Mouse (Mus musculus) lung, embryonic 14.5 days (tissue): ENCODE measurements at regions not wholly inside any gene's neighbourhood (a gene's known extent, or its start where the extent isn't known, plus 50 kb on each side); places are given as distances from the start of the nearest gene placed in this dataset.

Experiments used
- ATAC-seq: fragments of 200-750 bp; cut with Nextera tagmentation; 2 replicates; pipeline ENCODE4 v1.8.0; 2017; ENCODE audit warnings: mild to moderate bottlenecking, moderate TSS enrichment, moderate library complexity; ENCODE audit not compliant: insufficient read depth
- DNase-seq: peaks from one replicate; pipeline ENCODE4 v3.0.0-alpha.2; 2015
- H3K27ac ChIP-seq: fragments of 300-500 bp; sonication (generic); 2 replicates; pipeline ENCODE4 v1.5.1; 2014; ENCODE audit warnings: low read depth, mild to moderate bottlenecking, moderate library complexity
- H3K27me3 ChIP-seq: fragments of 300-500 bp; sonication (generic); 2 replicates; pipeline ENCODE4 v1.6.1; 2014; ENCODE audit warnings: low read length, control low read depth; ENCODE audit not compliant: insufficient read depth
- H3K36me3 ChIP-seq: fragments of 300-500 bp; sonication (generic); 2 replicates; pipeline ENCODE4 v1.6.1; 2014; ENCODE audit warnings: control low read depth; ENCODE audit not compliant: insufficient read depth
- H3K4me1 ChIP-seq: fragments of 300-500 bp; sonication (generic); 2 replicates; pipeline ENCODE4 v1.6.1; 2014; ENCODE audit warnings: antibody characterized with exemption, control low read depth; ENCODE audit not compliant: insufficient read depth
- H3K4me2 ChIP-seq: fragments of 300-500 bp; sonication (generic); 2 replicates; pipeline ENCODE4 v1.6.1; 2014; ENCODE audit warnings: mild to moderate bottlenecking
- H3K4me3 ChIP-seq: fragments of 300-500 bp; sonication (generic); 2 replicates; pipeline ENCODE4 v1.5.1; 2014; ENCODE audit warnings: low read depth, low read length
- H3K9ac ChIP-seq: fragments of 300-500 bp; sonication (generic); 2 replicates; pipeline ENCODE4 v1.6.1; 2014
- H3K9me3 ChIP-seq: fragments of 300-500 bp; sonication (generic); 2 replicates; pipeline ENCODE4 v1.6.1; 2016; ENCODE audit warnings: low read depth, low read length, control low read depth
- CTCF ChIP-seq: IDR thresholded peaks from 2 replicates; pipeline ENCODE4 v1.5.1; 2016; ENCODE audit warnings: antibody characterized with exemption, low read depth
- WGBS: fragments of 180-500 bp; shearing (Covaris S2); extraction: QIAGEN DNeasy Blood & Tissue Kit; methylation state at CpG from one replicate; pipeline ENCODE4 v1.1.7; 2014; 5-methylcytosine and 5-hydroxymethylcytosine counted together

GRCm38 (mm10) chr2:72629691-72630461 is 153.9 kb downstream of the Cdca7 start:
- ATAC-seq, result no peak
- Histone ChIP-seq H3K9me3 (no peaks in the 10 kb centered on the region; the same call in 1 of the 2 replicates), H3K27ac (0 out of 2 replicates have a peak overlapping the region, but pooled peaks have one; percentile 51), H3K4me3 (no peak overlapping the region), H3K9ac (no peak overlapping the region), H3K27me3 (no peaks in the 10 kb centered on the region), H3K4me1 (peaks cover 12% of the 10 kb centered on the region; the same call in 1 of the 2 replicates), H3K36me3 (no peaks in the 10 kb centered on the region), H3K4me2 (no peak overlapping the region)
- peak; percentile 42 for DNase-seq
- WGBS, result 68% methylated on average over 14 of the region's 14 CpGs
- no peak for TF ChIP-seq CTCF

- Histone ChIP-seq H3K4me3 (no peak overlapping the region), H3K9me3 (no peaks in the 10 kb centered on the region; the same call in 1 of the 2 replicates), H3K36me3 (no peaks in the 10 kb centered on the region), H3K4me1 (no peaks in the 10 kb centered on the region), H3K27ac (no peak overlapping the region), H3K9ac (no peak overlapping the region), H3K4me2 (no peak overlapping the region), H3K27me3 (no peaks in the 10 kb centered on the region)
- peak; percentile 28 for TF ChIP-seq CTCF
- 48% methylated on average over 9 of the region's 9 CpGs for WGBS
- ATAC-seq (no peak), DNase-seq (peak; percentile 66)
Measured at GRCm38 (mm10) chr2:72637881-72638620, 162.1 kb downstream of the Cdca7 start.

- Histone ChIP-seq H3K4me3 (no peak overlapping the region), H3K4me2 (no peak overlapping the region), H3K4me1 (no peaks in the 10 kb centered on the region), H3K27me3 (no peaks in the 10 kb centered on the region), H3K9me3 (no peaks in the 10 kb centered on the region), H3K27ac (no peak overlapping the region), H3K36me3 (no peaks in the 10 kb centered on the region), H3K9ac (no peak overlapping the region)
- DNase-seq (no peak), ATAC-seq (no peak)
- no peak for TF ChIP-seq CTCF
- WGBS, result 54% methylated on average over 4 of the region's 4 CpGs
Measured at GRCm38 (mm10) chr2:72639022-72639421, 163.1 kb downstream of the Cdca7 start.

GRCm38 (mm10) chr2:72641228-72641627 is 165.3 kb downstream of the Cdca7 start:
- Histone ChIP-seq H3K27me3 (no peaks in the 10 kb centered on the region), H3K4me2 (no peak overlapping the region), H3K36me3 (no peaks in the 10 kb centered on the region), H3K9me3 (no peaks in the 10 kb centered on the region), H3K4me3 (no peak overlapping the region), H3K4me1 (no peaks in the 10 kb centered on the region), H3K27ac (no peak overlapping the region), H3K9ac (no peak overlapping the region)
- no peak for TF ChIP-seq CTCF
- ATAC-seq, result no peak
- no peak for DNase-seq

- Histone ChIP-seq H3K27ac (no peak overlapping the region), H3K4me2 (no peak overlapping the region), H3K36me3 (no peaks in the 10 kb centered on the region), H3K27me3 (no peaks in the 10 kb centered on the region), H3K4me1 (no peaks in the 10 kb centered on the region), H3K9me3 (no peaks in the 10 kb centered on the region), H3K9ac (no peak overlapping the region), H3K4me3 (no peak overlapping the region)
- ATAC-seq (no peak), DNase-seq (no peak)
- TF ChIP-seq CTCF, result peak; percentile 36; the same call in 1 of the 2 replicates
- 73% methylated on average over 10 of the region's 10 CpGs for WGBS
Measured at GRCm38 (mm10) chr2:72644151-72644843, 168.3 kb downstream of the Cdca7 start.

- no peak for ATAC-seq
- DNase-seq, result no peak
- Histone ChIP-seq H3K27ac (no peak overlapping the region), H3K4me1 (no peaks in the 10 kb centered on the region), H3K4me2 (no peak overlapping the region), H3K27me3 (no peaks in the 10 kb centered on the region), H3K4me3 (no peak overlapping the region), H3K36me3 (no peaks in the 10 kb centered on the region), H3K9me3 (no peaks in the 10 kb centered on the region), H3K9ac (no peak overlapping the region)
- 47% methylated on average over 5 of the region's 5 CpGs for WGBS
- TF ChIP-seq CTCF, result no peak
Measured at GRCm38 (mm10) chr2:72647642-72648041, 171.7 kb downstream of the Cdca7 start.

GRCm38 (mm10) chr2:72648294-72648693 is 172.3 kb downstream of the Cdca7 start:
- no peak for DNase-seq
- no peak for TF ChIP-seq CTCF
- Histone ChIP-seq H3K4me2 (no peak overlapping the region), H3K4me1 (no peaks in the 10 kb centered on the region), H3K27me3 (no peaks in the 10 kb centered on the region), H3K36me3 (no peaks in the 10 kb centered on the region), H3K27ac (no peak overlapping the region), H3K9me3 (no peaks in the 10 kb centered on the region), H3K9ac (no peak overlapping the region), H3K4me3 (no peak overlapping the region)
- ATAC-seq, result no peak
- 42% methylated on average over 5 of the region's 5 CpGs for WGBS
